Mouse (Mus musculus) erythroblast, embryonic 14.5 days (primary cell): ENCODE data around the gene Hcn2.

Source experiments
- GATA1 ChIP-seq: IDR thresholded peaks from 2 replicates; pipeline ENCODE4 v1.6.1; 2012; ENCODE audit warnings: low read length, inconsistent platforms, mixed read lengths
- TAL1 ChIP-seq: IDR thresholded peaks from 3 replicates; pipeline ENCODE4 v1.6.1; 2012; ENCODE audit warnings: low read length, inconsistent platforms, mixed read lengths

DNA sequence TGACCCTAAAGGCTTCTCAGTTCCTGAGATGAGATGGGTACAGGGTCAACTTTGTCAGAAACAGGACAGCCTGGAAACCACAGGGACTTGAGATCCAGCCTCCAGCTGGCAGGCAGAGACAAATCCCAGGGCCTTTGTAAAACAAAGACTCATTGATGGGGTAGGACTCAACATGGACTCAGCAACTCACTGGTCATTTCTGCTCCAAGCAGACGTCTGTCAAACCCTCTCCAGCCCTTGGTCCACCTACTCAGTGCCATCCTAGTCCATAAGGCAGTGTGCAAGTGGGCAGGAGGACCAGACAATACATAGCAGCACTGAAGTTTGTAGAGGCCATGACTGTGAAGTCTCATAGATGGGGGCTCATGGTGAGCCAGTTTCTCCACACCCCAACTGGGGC is 3.3 kb upstream of the Hcn2 start:
- no peak for TF ChIP-seq GATA1
- no peak for TF ChIP-seq TAL1
